Mouse (Mus musculus): ENCODE results near the gene Pmepa1. TPM values are rescaled to one million over a fixed set of nuclear protein-coding genes. Genes with fewer than 3 reads are reported as not detected.

Gene Pmepa1
- total and polyA plus RNA-seq, 2 experiments from 2014 or later: 4.3 to 12.9 TPM

GRCm38 (mm10) chr2:173249965-173250364, 26.4 kb downstream of the Pmepa1 start:
- no peak for TF ChIP-seq EP300 (IDR thresholded peaks at IDR 0.05; ENCODE audit: low read depth)
- no peak for TF ChIP-seq CTCF (IDR thresholded peaks at IDR 0.05; ENCODE audit: low read depth)

GRCm38 (mm10) chr2:173249386-173249785, 26.9 kb downstream of the Pmepa1 start:
- Histone ChIP-seq H3K27me3 (ENCODE audit: control insufficient read depth, insufficient read depth, low read length) (no peaks in the 10 kb centered on the region), H3K9ac (replicated peaks; ENCODE audit: low read depth, low read length) (no peak overlapping the region), H3K4me3 (ENCODE audit: low read depth, low read length) (no peak overlapping the region), H3K9me3 (replicated peaks; ENCODE audit: control insufficient read depth, low read length) (no peaks in the 10 kb centered on the region), H3K36me3 (replicated peaks; ENCODE audit: control insufficient read depth, insufficient read depth, low read length) (no peaks in the 10 kb centered on the region), H3K27ac (ENCODE audit: low read depth) (no peak overlapping the region), H3K4me2 (ENCODE audit: low read depth, low read length) (no peak overlapping the region), H3K4me1 (ENCODE audit: control insufficient read depth, insufficient read depth) (peaks cover 45% of the 10 kb centered on the region)
- 51% methylated on average over 2 of the region's 3 CpGs for WGBS
- ATAC-seq (ENCODE audit: insufficient read depth, low read depth): no peak
- no peak for DNase-seq (ENCODE audit: low spot score)
- TF ChIP-seq EP300 (IDR thresholded peaks at IDR 0.05; ENCODE audit: low read depth): no peak
- TF ChIP-seq CTCF (IDR thresholded peaks at IDR 0.05; ENCODE audit: low read depth): no peak

More at GRCm38 (mm10) chr2:173249965-173250364, 26.4 kb downstream of the Pmepa1 start:
- peaks cover 51% of the 10 kb centered on the region for H3K4me1 ChIP-seq (ENCODE audit: control insufficient read depth, insufficient read depth)
- H3K27me3 ChIP-seq (ENCODE audit: control insufficient read depth, insufficient read depth, low read length): no peaks in the 10 kb centered on the region
- H3K27ac ChIP-seq (ENCODE audit: low read depth): no peak overlapping the region
- H3K9ac ChIP-seq (replicated peaks; ENCODE audit: low read depth, low read length): no peak overlapping the region
- WGBS: 63% methylated on average over 8 of the region's 8 CpGs
- no peaks in the 10 kb centered on the region for H3K36me3 ChIP-seq (replicated peaks; ENCODE audit: control insufficient read depth, insufficient read depth, low read length)
- H3K4me2 ChIP-seq (ENCODE audit: low read depth, low read length): no peak overlapping the region
- DNase-seq (ENCODE audit: low spot score) (no peak), ATAC-seq (ENCODE audit: insufficient read depth, low read depth) (no peak)
- no peak overlapping the region for H3K4me3 ChIP-seq (ENCODE audit: low read depth, low read length)
- H3K9me3 ChIP-seq (replicated peaks; ENCODE audit: control insufficient read depth, low read length): no peaks in the 10 kb centered on the region

- DNase-seq (ENCODE audit: low spot score) (no peak), ATAC-seq (ENCODE audit: insufficient read depth, low read depth) (no peak)
- Histone ChIP-seq H3K4me1 (ENCODE audit: control insufficient read depth, insufficient read depth) (peaks cover 43% of the 10 kb centered on the region), H3K27me3 (ENCODE audit: control insufficient read depth, insufficient read depth, low read length) (no peaks in the 10 kb centered on the region), H3K36me3 (replicated peaks; ENCODE audit: control insufficient read depth, insufficient read depth, low read length) (no peaks in the 10 kb centered on the region), H3K9ac (replicated peaks; ENCODE audit: low read depth, low read length) (no peak overlapping the region), H3K27ac (ENCODE audit: low read depth) (no peak overlapping the region), H3K4me2 (ENCODE audit: low read depth, low read length) (no peak overlapping the region), H3K4me3 (ENCODE audit: low read depth, low read length) (no peak overlapping the region), H3K9me3 (replicated peaks; ENCODE audit: control insufficient read depth, low read length) (no peaks in the 10 kb centered on the region)
- WGBS: 80% methylated on average over 7 of the region's 7 CpGs
- TF ChIP-seq EP300 (IDR thresholded peaks at IDR 0.05; ENCODE audit: low read depth) (no peak), CTCF (IDR thresholded peaks at IDR 0.05; ENCODE audit: low read depth) (no peak)
Measured at GRCm38 (mm10) chr2:173248822-173249221, 27.5 kb downstream of the Pmepa1 start.

- no peak for TF ChIP-seq EP300 (IDR thresholded peaks at IDR 0.05; ENCODE audit: low read depth)
- TF ChIP-seq CTCF (IDR thresholded peaks at IDR 0.05; ENCODE audit: low read depth): no peak
- Histone ChIP-seq H3K36me3 (replicated peaks; ENCODE audit: control insufficient read depth, insufficient read depth, low read length) (no peaks in the 10 kb centered on the region), H3K4me1 (ENCODE audit: control insufficient read depth, insufficient read depth) (peaks cover 34% of the 10 kb centered on the region), H3K9me3 (replicated peaks; ENCODE audit: control insufficient read depth, low read length) (no peaks in the 10 kb centered on the region), H3K27ac (ENCODE audit: low read depth) (no peak overlapping the region), H3K4me3 (ENCODE audit: low read depth, low read length) (no peak overlapping the region), H3K9ac (replicated peaks; ENCODE audit: low read depth, low read length) (no peak overlapping the region), H3K27me3 (ENCODE audit: control insufficient read depth, insufficient read depth, low read length) (no peaks in the 10 kb centered on the region), H3K4me2 (ENCODE audit: low read depth, low read length) (no peak overlapping the region)
- DNase-seq (ENCODE audit: low spot score) (no peak), ATAC-seq (ENCODE audit: insufficient read depth, low read depth) (no peak)
- WGBS: 25% methylated on average over 2 of the region's 2 CpGs
Measured at GRCm38 (mm10) chr2:173247911-173248310, 28.4 kb downstream of the Pmepa1 start.

GRCm38 (mm10) chr2:173247197-173247596, 29.1 kb downstream of the Pmepa1 start:
- Histone ChIP-seq H3K9ac (replicated peaks; ENCODE audit: low read depth, low read length) (no peak overlapping the region), H3K27ac (ENCODE audit: low read depth) (no peak overlapping the region), H3K4me2 (ENCODE audit: low read depth, low read length) (no peak overlapping the region), H3K27me3 (ENCODE audit: control insufficient read depth, insufficient read depth, low read length) (no peaks in the 10 kb centered on the region), H3K36me3 (replicated peaks; ENCODE audit: control insufficient read depth, insufficient read depth, low read length) (no peaks in the 10 kb centered on the region), H3K4me3 (ENCODE audit: low read depth, low read length) (no peak overlapping the region), H3K4me1 (ENCODE audit: control insufficient read depth, insufficient read depth) (peaks cover 28% of the 10 kb centered on the region), H3K9me3 (replicated peaks; ENCODE audit: control insufficient read depth, low read length) (no peaks in the 10 kb centered on the region)
- DNase-seq (ENCODE audit: low spot score) (no peak), ATAC-seq (ENCODE audit: insufficient read depth, low read depth) (no peak)
- TF ChIP-seq EP300 (IDR thresholded peaks at IDR 0.05; ENCODE audit: low read depth): no peak
- no peak for TF ChIP-seq CTCF (IDR thresholded peaks at IDR 0.05; ENCODE audit: low read depth)
- 50% methylated on average over 2 of the region's 2 CpGs for WGBS

GRCm38 (mm10) chr2:173246688-173247087, 29.6 kb downstream of the Pmepa1 start:
- Histone ChIP-seq H3K4me3 (ENCODE audit: low read depth, low read length) (no peak overlapping the region), H3K27me3 (ENCODE audit: control insufficient read depth, insufficient read depth, low read length) (no peaks in the 10 kb centered on the region), H3K36me3 (replicated peaks; ENCODE audit: control insufficient read depth, insufficient read depth, low read length) (no peaks in the 10 kb centered on the region), H3K9ac (replicated peaks; ENCODE audit: low read depth, low read length) (no peak overlapping the region), H3K27ac (ENCODE audit: low read depth) (no peak overlapping the region), H3K4me1 (ENCODE audit: control insufficient read depth, insufficient read depth) (peaks cover 23% of the 10 kb centered on the region), H3K9me3 (replicated peaks; ENCODE audit: control insufficient read depth, low read length) (no peaks in the 10 kb centered on the region), H3K4me2 (ENCODE audit: low read depth, low read length) (no peak overlapping the region)
- 66% methylated on average over 8 of the region's 8 CpGs for WGBS
- 0 out of 2 replicates have a peak, but pooled peaks have one; percentile 16 for TF ChIP-seq CTCF (IDR thresholded peaks at IDR 0.05; ENCODE audit: low read depth)
- TF ChIP-seq EP300 (IDR thresholded peaks at IDR 0.05; ENCODE audit: low read depth): no peak
- ATAC-seq (ENCODE audit: insufficient read depth, low read depth): no peak
- DNase-seq (ENCODE audit: low spot score): no peak
